Mouse (Mus musculus) heart, postnatal 0 days (tissue): ENCODE measurements around the gene Nrm.

Source experiments
- CTCF ChIP-seq: IDR thresholded peaks from 2 replicates; pipeline ENCODE4 v1.5.1; 2016; ENCODE audit warnings: antibody characterized with exemption, control low read depth, low read depth
- EP300 ChIP-seq: IDR thresholded peaks from 2 replicates; pipeline ENCODE4 v1.6.1; 2016; ENCODE audit warnings: antibody characterized with exemption, low read depth

GRCm38 (mm10) chr17:35873774-35874519, 12.8 kb downstream of the Nrm start:
- TF ChIP-seq EP300, result no peak
- peak; percentile 94 for TF ChIP-seq CTCF
